Mouse (Mus musculus) heart, embryonic 13.5 days (tissue): ENCODE results near the gene Akap8l. TPM values are rescaled to one million over a fixed set of nuclear protein-coding genes. Genes with fewer than 3 reads are reported as not detected.

Source experiments
- ATAC-seq: fragments of 200-750 bp; cut with Nextera tagmentation; 2 replicates; pipeline ENCODE4 v1.8.0; 2017; ENCODE audit warnings: moderate TSS enrichment; ENCODE audit not compliant: insufficient number of reproducible peaks, low FRiP score, low TSS enrichment; ENCODE audit errors: extremely low read depth
- H3K27ac ChIP-seq: fragments of 300-500 bp; sonication (generic); replicated peaks from 2 replicates; pipeline ENCODE4 v1.5.1; 2015; ENCODE audit warnings: moderate library complexity, mild to moderate bottlenecking, inconsistent platforms
- H3K27me3 ChIP-seq: fragments of 300-500 bp; sonication (generic); replicated peaks from 2 replicates; pipeline ENCODE4 v1.6.1; 2015; ENCODE audit warnings: mild to moderate bottlenecking, inconsistent platforms
- H3K36me3 ChIP-seq: fragments of 300-500 bp; sonication (generic); 2 replicates; pipeline ENCODE4 v1.6.1; 2015; ENCODE audit warnings: mild to moderate bottlenecking, inconsistent platforms
- H3K4me1 ChIP-seq: fragments of 300-500 bp; sonication (generic); 2 replicates; pipeline ENCODE4 v1.6.1; 2015; ENCODE audit warnings: inconsistent platforms
- H3K4me2 ChIP-seq: fragments of 300-500 bp; sonication (generic); 2 replicates; pipeline ENCODE4 v1.6.1; 2015; ENCODE audit warnings: inconsistent platforms, mild to moderate bottlenecking, moderate library complexity
- H3K4me3 ChIP-seq: fragments of 300-500 bp; sonication (generic); 2 replicates; pipeline ENCODE4 v1.5.1; 2015; ENCODE audit warnings: moderate library complexity, mild to moderate bottlenecking, inconsistent platforms
- H3K9ac ChIP-seq: fragments of 300-500 bp; sonication (generic); 2 replicates; pipeline ENCODE4 v1.6.1; 2015; ENCODE audit warnings: inconsistent platforms, mild to moderate bottlenecking, moderate library complexity
- H3K9me3 ChIP-seq: fragments of 300-500 bp; sonication (generic); 2 replicates; pipeline ENCODE4 v1.6.1; 2016; ENCODE audit warnings: inconsistent platforms
- WGBS: fragments of 180-500 bp; shearing (Covaris S2); methylation state at CpG from one replicate; pipeline ENCODE4 v1.1.7; 2015; ENCODE audit warnings: mixed read lengths; 5-methylcytosine and 5-hydroxymethylcytosine counted together
- polyA plus RNA-seq: library from polyadenylated mRNA; unstranded; fragments of >200 nt; fragmentation: Nextera tagmentation; extraction: Ambion mirVana; gene quantifications from 2 replicates; pipeline ENCODE4 v1.2.1, GENCODE M21; 2015

Akap8l gene
- polyA plus RNA-seq, 1 experiment from 2014 or later: 84.3 TPM

DNA sequence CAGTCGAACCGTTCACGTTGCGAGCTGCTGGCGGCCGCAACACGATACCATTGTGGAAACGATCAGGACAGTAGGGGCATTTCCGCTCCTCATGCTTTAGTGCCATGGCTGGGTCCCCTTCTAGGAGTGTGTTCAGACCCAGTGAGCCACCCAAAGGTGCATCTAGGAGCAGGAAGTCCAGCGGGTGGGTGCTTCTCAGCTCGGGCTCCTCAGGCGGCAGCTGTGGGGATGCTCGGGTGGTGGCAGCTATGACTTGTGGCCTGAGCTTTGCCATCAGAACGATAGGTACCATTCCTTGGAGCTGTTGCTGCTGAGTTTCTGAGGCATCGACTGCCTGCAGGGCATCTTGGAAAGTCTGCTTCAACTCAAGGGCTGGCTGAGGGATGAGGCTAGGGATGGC, 26.1 kb upstream of the Akap8l start:
- Histone ChIP-seq H3K27me3 (no peaks in the 10 kb centered on the region), H3K9ac (no peak overlapping the region), H3K9me3 (no peaks in the 10 kb centered on the region), H3K4me1 (peaks cover 8% of the 10 kb centered on the region), H3K27ac (no peak overlapping the region), H3K36me3 (peaks cover 30% of the 10 kb centered on the region), H3K4me2 (no peak overlapping the region), H3K4me3 (no peak overlapping the region)
- no peak for ATAC-seq
- 86% methylated on average over 15 of the region's 15 CpGs for WGBS

DNA sequence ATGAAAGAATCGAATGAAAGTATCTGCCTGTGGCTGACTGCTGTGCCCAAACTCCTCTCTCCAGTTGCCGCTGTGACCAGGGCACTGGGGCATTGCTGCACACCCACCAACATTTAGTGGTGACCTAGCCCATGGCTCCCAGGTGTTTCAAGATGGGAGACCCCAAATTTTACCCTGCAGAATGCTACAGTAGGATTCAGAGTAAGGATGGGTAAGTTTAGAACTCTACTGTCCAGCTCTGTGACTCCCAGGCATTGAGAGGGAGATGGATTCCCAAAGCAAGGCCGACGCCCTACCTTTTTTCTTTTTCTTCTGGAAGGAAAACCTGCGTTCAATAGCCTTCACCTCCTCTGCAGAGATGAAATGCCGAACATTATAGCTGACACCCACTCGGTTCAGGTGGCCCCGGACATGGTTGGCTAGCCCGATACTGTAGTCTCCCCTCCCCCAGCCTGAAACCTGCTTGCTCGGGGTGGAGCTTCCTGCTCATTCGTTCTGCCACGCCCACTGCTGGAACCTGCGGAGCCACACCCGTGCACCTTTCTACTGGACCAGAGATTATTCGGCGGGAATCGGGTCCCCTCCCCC, 18.7 kb upstream of the Akap8l start:
- no peaks in the 10 kb centered on the region; the same call in 1 of the 2 replicates for H3K27me3 ChIP-seq
- peak overlapping the region; percentile 64 for H3K4me2 ChIP-seq
- no peaks in the 10 kb centered on the region for H3K9me3 ChIP-seq
- H3K36me3 ChIP-seq: no peaks in the 10 kb centered on the region
- no peak overlapping the region for H3K27ac ChIP-seq
- peaks cover 17% of the 10 kb centered on the region for H3K4me1 ChIP-seq
- peak overlapping the region; percentile 43 for H3K4me3 ChIP-seq
- H3K9ac ChIP-seq: peak overlapping the region; percentile 68
- WGBS: 17% methylated on average over 12 of the region's 17 CpGs
- ATAC-seq: no peak

DNA sequence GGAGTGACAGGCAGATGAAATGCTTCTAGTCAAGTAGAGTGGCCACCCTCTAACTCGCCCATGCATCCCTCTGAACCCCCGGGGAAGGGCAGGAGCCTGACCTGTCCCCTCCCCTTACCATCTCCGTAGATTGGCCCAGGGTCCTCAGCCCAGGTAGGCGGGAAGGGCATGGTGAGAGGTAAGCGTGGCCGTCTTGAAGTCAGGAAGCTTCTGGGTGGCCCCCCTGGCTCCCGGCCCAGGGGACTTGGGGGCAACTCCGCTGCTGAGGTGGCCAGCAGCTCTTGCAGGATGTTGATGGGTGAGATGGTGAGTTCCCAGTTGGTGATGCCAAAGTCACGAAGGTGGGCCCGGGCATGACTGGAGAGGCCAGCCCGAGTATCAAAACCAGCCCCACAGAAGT, 17.3 kb upstream of the Akap8l start:
- Histone ChIP-seq H3K27me3 (no peaks in the 10 kb centered on the region; the same call in 1 of the 2 replicates), H3K9ac (no peak overlapping the region)

GRCm38 (mm10) chr17:32365296-32365695, 14.9 kb upstream of the Akap8l start:
- Histone ChIP-seq H3K4me2 (peak overlapping the region; percentile 91; the same call in 1 of the 2 replicates), H3K4me1 (peaks cover 35% of the 10 kb centered on the region), H3K4me3 (no peak overlapping the region), H3K36me3 (peaks cover 24% of the 10 kb centered on the region), H3K9ac (peak overlapping the region; percentile 98; the same call in 1 of the 2 replicates), H3K27me3 (no peaks in the 10 kb centered on the region; the same call in 1 of the 2 replicates), H3K27ac (no peak overlapping the region), H3K9me3 (no peaks in the 10 kb centered on the region)
- 52% methylated on average over 1 of the region's 1 CpGs for WGBS
- no peak for ATAC-seq

More for the DNA sequence above, 17.3 kb upstream of the Akap8l start:
- H3K4me1 ChIP-seq: peaks cover 27% of the 10 kb centered on the region
- H3K36me3 ChIP-seq: no peaks in the 10 kb centered on the region
- no peak overlapping the region for H3K4me2 ChIP-seq
- no peak overlapping the region for H3K4me3 ChIP-seq
- no peak for ATAC-seq
- 85% methylated on average over 11 of the region's 11 CpGs for WGBS
- H3K27ac ChIP-seq: no peak overlapping the region
- H3K9me3 ChIP-seq: no peaks in the 10 kb centered on the region

DNA sequence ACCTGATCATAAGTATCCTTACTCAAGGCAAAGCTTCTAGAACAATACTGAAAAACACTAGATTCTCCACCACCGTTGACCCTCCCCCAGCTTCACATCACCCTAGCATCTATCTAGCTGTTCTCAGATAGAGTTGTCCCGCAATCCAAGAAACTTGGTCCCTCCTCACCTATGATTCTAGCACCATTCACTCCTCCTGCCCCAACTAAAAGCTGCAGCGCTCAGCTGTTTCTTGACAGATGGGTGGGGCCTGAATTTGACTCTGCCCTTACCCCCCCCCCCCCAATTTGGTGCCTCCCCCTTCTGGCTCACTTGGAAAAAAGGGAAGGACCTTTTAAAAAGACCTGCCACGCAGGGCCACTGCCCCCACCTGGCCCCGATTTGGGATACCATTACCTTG, 14.4 kb upstream of the Akap8l start:
- WGBS: 50% methylated on average over 5 of the region's 5 CpGs
- peak overlapping the region; percentile 91 for H3K4me2 ChIP-seq
- no peaks in the 10 kb centered on the region for H3K9me3 ChIP-seq
- H3K27ac ChIP-seq: peak overlapping the region; percentile 70
- peaks cover 28% of the 10 kb centered on the region for H3K36me3 ChIP-seq
- peaks cover 35% of the 10 kb centered on the region for H3K4me1 ChIP-seq
- no peak for ATAC-seq
- no peaks in the 10 kb centered on the region; the same call in 1 of the 2 replicates for H3K27me3 ChIP-seq
- H3K4me3 ChIP-seq: peak overlapping the region; percentile 98
- H3K9ac ChIP-seq: peak overlapping the region; percentile 98

- Histone ChIP-seq H3K36me3 (peaks cover 34% of the 10 kb centered on the region), H3K27ac (peak overlapping the region; percentile 70), H3K9me3 (no peaks in the 10 kb centered on the region), H3K27me3 (no peaks in the 10 kb centered on the region; the same call in 1 of the 2 replicates), H3K4me1 (peaks cover 35% of the 10 kb centered on the region), H3K4me2 (peak overlapping the region; percentile 91), H3K9ac (peak overlapping the region; percentile 98), H3K4me3 (peak overlapping the region; percentile 98)
- ATAC-seq: peak; percentile 87
- WGBS: under 1% methylated on average over 44 of the region's 47 CpGs
Measured at GRCm38 (mm10) chr17:32364331-32364730, 13.9 kb upstream of the Akap8l start.

DNA sequence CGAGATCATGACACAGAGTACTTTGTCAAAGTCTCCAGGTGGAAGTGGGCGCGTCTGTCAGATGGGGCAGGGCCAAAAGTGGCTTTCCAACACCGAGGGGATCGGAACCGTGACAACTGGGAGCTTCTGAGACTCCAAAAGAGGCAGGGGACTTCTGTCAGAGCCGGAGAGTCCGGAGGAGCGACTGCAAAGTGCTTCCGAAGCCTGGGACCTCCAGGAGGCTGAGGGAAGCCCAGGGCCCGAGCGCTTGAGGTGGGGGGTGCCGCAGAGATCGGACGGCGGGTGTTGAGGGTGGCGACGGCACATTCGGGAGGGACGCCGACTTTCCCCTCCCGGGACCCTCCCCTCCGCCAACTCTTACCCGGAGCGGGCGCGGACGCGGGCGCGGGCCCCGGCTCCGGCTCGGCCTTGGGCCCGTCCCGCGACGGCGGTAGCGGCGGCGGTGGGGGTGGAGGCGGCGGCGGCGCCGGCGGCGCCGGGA, 13.5 kb upstream of the Akap8l start:
- Histone ChIP-seq H3K4me2 (peak overlapping the region; percentile 91), H3K4me1 (peaks cover 32% of the 10 kb centered on the region), H3K27ac (peak overlapping the region; percentile 70), H3K4me3 (peak overlapping the region; percentile 98), H3K27me3 (no peaks in the 10 kb centered on the region; the same call in 1 of the 2 replicates), H3K36me3 (peaks cover 38% of the 10 kb centered on the region), H3K9me3 (no peaks in the 10 kb centered on the region), H3K9ac (peak overlapping the region; percentile 98)
- whole genome bisulfite sequencing: under 1% methylated on average over 41 of the region's 50 CpGs
- ATAC-seq: peak; percentile 12; the same call in 1 of the 2 replicates

DNA sequence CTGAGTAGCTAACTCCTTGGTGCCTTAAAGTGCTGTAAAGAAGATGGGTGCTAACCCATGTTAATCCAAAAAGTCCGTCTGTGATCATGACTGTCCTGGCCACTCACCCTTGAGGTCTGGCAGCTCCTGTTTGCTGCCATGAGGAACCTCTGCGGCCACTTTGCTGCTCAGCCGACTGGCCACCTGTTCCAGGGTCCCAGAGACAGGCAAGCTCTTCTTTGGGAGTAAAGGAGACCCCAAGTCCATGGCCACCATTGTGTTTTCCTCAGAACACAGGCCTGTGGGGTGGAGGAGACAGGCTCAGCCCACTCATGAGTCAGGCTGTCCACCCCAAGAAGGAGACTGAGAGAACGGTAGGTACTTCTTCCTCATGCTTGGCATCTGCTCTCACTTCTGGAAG, 12.3 kb upstream of the Akap8l start:
- H3K27me3 ChIP-seq: no peaks in the 10 kb centered on the region; the same call in 1 of the 2 replicates
- ATAC-seq: no peak
- no peaks in the 10 kb centered on the region for H3K9me3 ChIP-seq
- peak overlapping the region; percentile 98 for H3K4me3 ChIP-seq
- H3K4me1 ChIP-seq: peaks cover 29% of the 10 kb centered on the region
- WGBS: 75% methylated on average over 4 of the region's 4 CpGs
- peaks cover 50% of the 10 kb centered on the region for H3K36me3 ChIP-seq
- no peak overlapping the region for H3K27ac ChIP-seq
- H3K4me2 ChIP-seq: peak overlapping the region; percentile 91
- peak overlapping the region; percentile 98 for H3K9ac ChIP-seq

- no peak for ATAC-seq
- H3K4me2 ChIP-seq: no peak overlapping the region
- no peak overlapping the region for H3K9ac ChIP-seq
- H3K36me3 ChIP-seq: peaks cover 78% of the 10 kb centered on the region
- WGBS: 80% methylated on average over 18 of the region's 18 CpGs
- peaks cover 22% of the 10 kb centered on the region for H3K4me1 ChIP-seq
- no peak overlapping the region for H3K27ac ChIP-seq
- H3K9me3 ChIP-seq: no peaks in the 10 kb centered on the region
- H3K4me3 ChIP-seq: no peak overlapping the region
- H3K27me3 ChIP-seq: no peaks in the 10 kb centered on the region
Measured at GRCm38 (mm10) chr17:32359928-32360327, 9.5 kb upstream of the Akap8l start.

- Histone ChIP-seq H3K4me2 (no peak overlapping the region), H3K36me3 (peaks cover 87% of the 10 kb centered on the region), H3K9ac (no peak overlapping the region), H3K4me3 (no peak overlapping the region), H3K27me3 (no peaks in the 10 kb centered on the region), H3K4me1 (peaks cover 23% of the 10 kb centered on the region), H3K27ac (no peak overlapping the region), H3K9me3 (no peaks in the 10 kb centered on the region)
- 89% methylated on average over 6 of the region's 6 CpGs for WGBS
- no peak for ATAC-seq
Measured at GRCm38 (mm10) chr17:32358943-32359340, 8.5 kb upstream of the Akap8l start.

DNA sequence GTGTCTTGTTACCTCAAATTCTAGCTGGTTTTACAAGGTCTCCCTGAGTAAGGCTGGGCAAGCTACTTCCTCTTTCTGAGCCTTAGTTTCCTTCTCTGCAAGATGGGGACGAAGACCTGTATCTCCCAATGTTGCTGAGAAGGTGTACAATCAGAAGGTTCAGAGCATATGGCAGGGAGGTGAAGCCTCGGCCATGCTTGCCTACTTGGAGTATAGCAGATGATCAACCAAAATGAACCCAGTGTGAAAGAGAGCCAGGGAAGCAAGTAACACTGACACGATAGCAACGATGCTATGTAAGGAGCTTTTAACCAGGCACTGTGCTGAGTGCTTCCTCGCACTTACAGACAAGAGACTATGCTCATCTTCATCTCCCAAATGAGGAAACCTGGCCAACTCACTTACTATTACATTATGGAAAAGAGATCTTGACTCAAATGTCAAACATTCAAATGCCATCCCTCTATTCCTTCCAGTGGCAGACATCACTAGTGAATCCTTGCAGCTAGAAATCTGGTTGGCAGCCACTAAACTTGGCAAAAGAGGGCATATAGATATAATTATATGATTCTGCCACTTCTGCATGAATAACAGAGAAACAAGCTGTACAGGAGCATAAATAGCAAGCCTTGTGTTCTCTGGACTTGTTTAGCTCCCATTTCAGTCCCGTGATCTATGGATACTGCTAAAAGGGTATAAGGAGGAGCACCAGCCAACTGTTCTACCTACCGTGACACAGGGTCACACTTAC, 8.0 kb upstream of the Akap8l start:
- Histone ChIP-seq H3K4me3 (no peak overlapping the region), H3K4me2 (no peak overlapping the region), H3K36me3 (peaks cover 92% of the 10 kb centered on the region), H3K27ac (no peak overlapping the region), H3K9ac (no peak overlapping the region), H3K4me1 (peaks cover 20% of the 10 kb centered on the region), H3K9me3 (no peaks in the 10 kb centered on the region), H3K27me3 (no peaks in the 10 kb centered on the region)
- ATAC-seq: no peak
- WGBS: 90% methylated on average over 7 of the region's 7 CpGs
